Mouse (Mus musculus): Measurements from ENCODE around the gene Slc3a1.

GRCm38 (mm10) chr17:85040913-85041312 is 12.7 kb downstream of the Slc3a1 start:
- TF ChIP-seq CTCF (conservative IDR thresholded peaks at IDR 0.05; ENCODE audit: insufficient read depth, insufficient read length, low read depth, low read length) (no peak), POLR2A (IDR thresholded peaks at IDR 0.05; ENCODE audit: low read depth, low read length) (no peak)

Measured in kidney, adult 2 months (tissue).